Mouse (Mus musculus) liver, postnatal 0 days (tissue): ENCODE measurements around the gene Evi5.

Source experiments
- CTCF ChIP-seq: sonication (generic); IDR thresholded peaks from 2 replicates; pipeline ENCODE4 v1.5.1; 2016; ENCODE audit warnings: antibody characterized with exemption, low read depth
- EP300 ChIP-seq: IDR thresholded peaks from 2 replicates; pipeline ENCODE4 v1.6.1; 2016; ENCODE audit warnings: antibody characterized with exemption, low read depth, mild to moderate bottlenecking

- TF ChIP-seq EP300, result no peak
- TF ChIP-seq CTCF, result no peak
Observed at GRCm38 (mm10) chr5:107720511-107720910, 154.4 kb downstream of the Evi5 start.
